Mouse (Mus musculus) midbrain, embryonic 11.5 days (tissue): ENCODE data around the gene H2-Eb2. TPM values are rescaled to one million over a fixed set of nuclear protein-coding genes. Genes with fewer than 3 reads are reported as not detected.

Experiments used
- ATAC-seq: fragments of 200-750 bp; cut with Nextera tagmentation; 2 replicates; pipeline ENCODE4 v1.8.0; 2017; ENCODE audit warnings: moderate TSS enrichment, moderate library complexity; ENCODE audit not compliant: low FRiP score
- DNase-seq: peaks from one replicate; pipeline ENCODE4 v3.0.0; 2015; ENCODE audit warnings: low spot score; ENCODE audit errors: missing footprints
- H3K27ac ChIP-seq: fragments of 300-500 bp; sonication (generic); 2 replicates; pipeline ENCODE4 v1.5.1; 2014; ENCODE audit warnings: low read depth, low read length
- H3K27me3 ChIP-seq: fragments of 300-500 bp; sonication (generic); 2 replicates; pipeline ENCODE4 v1.6.1; 2014; ENCODE audit warnings: mild to moderate bottlenecking, low read length, moderate library complexity, mixed read lengths; ENCODE audit not compliant: control insufficient read depth, insufficient read depth
- H3K36me3 ChIP-seq: fragments of 300-500 bp; sonication (generic); 2 replicates; pipeline ENCODE4 v1.6.1; 2014; ENCODE audit warnings: mild to moderate bottlenecking, low read length, moderate library complexity, mixed read lengths; ENCODE audit not compliant: control insufficient read depth, insufficient read depth
- H3K4me1 ChIP-seq: fragments of 300-500 bp; sonication (generic); 2 replicates; pipeline ENCODE4 v1.6.1; 2014; ENCODE audit warnings: low read length; ENCODE audit not compliant: control insufficient read depth, insufficient read depth
- H3K4me2 ChIP-seq: fragments of 300-500 bp; sonication (generic); 2 replicates; pipeline ENCODE4 v1.6.1; 2014; ENCODE audit warnings: mild to moderate bottlenecking, moderate library complexity
- H3K4me3 ChIP-seq: fragments of 300-500 bp; sonication (generic); 2 replicates; pipeline ENCODE4 v1.5.1; 2014; ENCODE audit warnings: low read depth, low read length
- H3K9ac ChIP-seq: fragments of 300-500 bp; sonication (generic); 2 replicates; pipeline ENCODE4 v1.6.1; 2014; ENCODE audit warnings: low read length
- H3K9me3 ChIP-seq: fragments of 300-500 bp; sonication (generic); 2 replicates; pipeline ENCODE4 v1.6.1; 2016; ENCODE audit warnings: low read length; ENCODE audit not compliant: control insufficient read depth
- WGBS: fragments of 180-500 bp; shearing (Covaris S2); extraction: QIAGEN DNeasy Blood & Tissue Kit; methylation state at CpG from one replicate; pipeline ENCODE4 v1.1.7; 2014; 5-methylcytosine and 5-hydroxymethylcytosine counted together
- polyA plus RNA-seq: library from polyadenylated mRNA; unstranded; fragments of >200 nt; fragmentation: Nextera tagmentation; extraction: Ambion mirVana; gene quantifications from 2 replicates; pipeline ENCODE4 v1.2.1, GENCODE M21; 2014

The H2-Eb2 gene
- polyA plus RNA-seq, 1 experiment from 2014 or later: not detected

- Histone ChIP-seq H3K27me3 (no peaks in the 10 kb centered on the region), H3K9ac (no peak overlapping the region), H3K36me3 (no peaks in the 10 kb centered on the region), H3K4me2 (no peak overlapping the region), H3K9me3 (no peaks in the 10 kb centered on the region), H3K27ac (no peak overlapping the region), H3K4me3 (no peak overlapping the region), H3K4me1 (no peaks in the 10 kb centered on the region)
- WGBS: 50% methylated on average over 3 of the region's 3 CpGs
- ATAC-seq: no peak
- DNase-seq: no peak
Observed at GRCm38 (mm10) chr17:34340619-34341402, 15.3 kb downstream of the H2-Eb2 start.

- DNase-seq (no peak), ATAC-seq (no peak)
- no peak overlapping the region for H3K4me2 ChIP-seq
- H3K4me3 ChIP-seq: no peak overlapping the region
- H3K27ac ChIP-seq: no peak overlapping the region
- H3K9me3 ChIP-seq: no peaks in the 10 kb centered on the region
- H3K36me3 ChIP-seq: no peaks in the 10 kb centered on the region
- no peaks in the 10 kb centered on the region for H3K27me3 ChIP-seq
- no peak overlapping the region for H3K9ac ChIP-seq
- no peaks in the 10 kb centered on the region for H3K4me1 ChIP-seq
- 91% methylated on average over 4 of the region's 4 CpGs for WGBS
Observed at GRCm38 (mm10) chr17:34344882-34345281, 19.4 kb downstream of the H2-Eb2 start.

GRCm38 (mm10) chr17:34345486-34345885, 20.0 kb downstream of the H2-Eb2 start:
- Histone ChIP-seq H3K9ac (no peak overlapping the region), H3K4me2 (no peak overlapping the region), H3K4me1 (no peaks in the 10 kb centered on the region), H3K9me3 (no peaks in the 10 kb centered on the region), H3K36me3 (no peaks in the 10 kb centered on the region), H3K27me3 (no peaks in the 10 kb centered on the region), H3K27ac (no peak overlapping the region), H3K4me3 (no peak overlapping the region)
- 86% methylated on average over 7 of the region's 7 CpGs for WGBS
- ATAC-seq: no peak
- no peak for DNase-seq

GRCm38 (mm10) chr17:34346041-34346440, 20.6 kb downstream of the H2-Eb2 start:
- no peak overlapping the region for H3K4me3 ChIP-seq
- WGBS: 82% methylated on average over 3 of the region's 3 CpGs
- no peak for ATAC-seq
- H3K27ac ChIP-seq: no peak overlapping the region
- H3K27me3 ChIP-seq: no peaks in the 10 kb centered on the region
- H3K9ac ChIP-seq: no peak overlapping the region
- no peaks in the 10 kb centered on the region for H3K36me3 ChIP-seq
- no peak overlapping the region for H3K4me2 ChIP-seq
- H3K9me3 ChIP-seq: no peaks in the 10 kb centered on the region
- no peak for DNase-seq
- H3K4me1 ChIP-seq: no peaks in the 10 kb centered on the region

DNA sequence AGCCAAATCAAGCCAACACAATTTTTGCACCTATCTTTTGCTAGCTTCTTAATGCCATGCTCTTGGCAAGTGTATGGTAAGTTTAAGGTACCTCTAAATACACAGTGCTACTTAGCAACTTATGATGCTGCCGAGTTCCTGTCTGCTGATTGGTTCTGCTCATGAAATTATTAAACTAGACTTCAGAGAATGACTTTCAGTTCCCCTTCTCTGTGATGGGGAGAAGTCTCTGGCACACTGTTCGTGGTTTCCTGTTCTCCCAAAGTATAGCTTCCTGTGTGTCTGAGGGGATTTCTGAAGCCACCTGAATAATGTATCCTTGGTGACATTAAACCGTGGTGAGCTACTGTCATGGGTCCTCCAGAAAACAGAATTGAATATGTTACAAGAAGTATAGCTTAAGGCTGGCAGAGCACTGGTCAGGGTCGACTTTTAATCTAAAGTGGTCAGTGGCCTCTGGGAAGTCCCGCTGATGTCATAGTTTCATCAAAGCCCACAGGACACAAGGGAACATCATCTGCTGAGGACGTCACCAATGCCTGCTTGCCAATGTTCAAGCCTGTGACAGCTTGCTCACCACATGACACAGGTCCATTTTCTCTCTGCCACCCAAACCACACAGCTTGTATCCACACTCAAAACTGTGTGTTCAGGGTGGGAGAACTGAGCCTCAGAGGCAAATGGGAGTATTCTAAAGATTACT, 22.3 kb downstream of the H2-Eb2 start:
- DNase-seq: no peak
- H3K9ac ChIP-seq: no peak overlapping the region
- ATAC-seq: no peak
- H3K36me3 ChIP-seq: no peaks in the 10 kb centered on the region
- WGBS: 75% methylated on average over 6 of the region's 6 CpGs
- H3K4me3 ChIP-seq: no peak overlapping the region
- no peaks in the 10 kb centered on the region for H3K9me3 ChIP-seq
- no peaks in the 10 kb centered on the region for H3K27me3 ChIP-seq
- no peak overlapping the region for H3K4me2 ChIP-seq
- no peaks in the 10 kb centered on the region for H3K4me1 ChIP-seq
- H3K27ac ChIP-seq: no peak overlapping the region

GRCm38 (mm10) chr17:34349429-34349828, 24.0 kb downstream of the H2-Eb2 start:
- H3K9ac ChIP-seq: no peak overlapping the region
- no peak for ATAC-seq

DNA sequence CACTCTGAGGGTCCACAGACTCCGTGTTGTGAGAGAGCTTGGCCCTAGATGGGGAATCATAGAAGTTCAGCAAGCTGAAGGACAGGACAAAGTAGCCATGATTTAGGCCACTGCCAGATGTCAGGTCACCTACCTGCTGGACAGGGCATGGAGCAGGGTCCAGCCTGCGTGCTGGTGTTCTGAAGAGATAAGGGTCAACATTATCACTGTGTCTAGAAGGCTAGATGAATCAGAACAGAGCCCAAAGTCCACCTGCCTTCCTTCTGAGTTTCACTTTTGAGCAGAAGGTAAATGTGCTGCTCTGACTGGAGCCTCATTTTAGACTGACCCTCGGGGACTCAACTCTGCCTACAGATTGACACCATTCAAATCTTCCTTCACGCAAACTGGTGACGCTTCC, 29.1 kb downstream of the H2-Eb2 start, which contains the start of gene Btnl2:
Gene Btnl2, plus strand, starts transcription at position 284 of the 400 bp plus-strand sequence.
- no peaks in the 10 kb centered on the region for H3K27me3 ChIP-seq
- no peak within 1 kb of the TSS for H3K27ac ChIP-seq
- H3K4me1 ChIP-seq: no peaks in the 10 kb centered on the region
- WGBS: 92% methylated on average over 5 of the region's 5 CpGs
- no peak for DNase-seq
- no peaks in the 10 kb centered on the region for H3K36me3 ChIP-seq
- no peak for ATAC-seq
- H3K9ac ChIP-seq: no peak within 1 kb of the TSS
- no peak within 1 kb of the TSS for H3K4me2 ChIP-seq
- no peak within 1 kb of the TSS for H3K4me3 ChIP-seq
- H3K9me3 ChIP-seq: no peaks in the 10 kb centered on the region

More at GRCm38 (mm10) chr17:34349429-34349828, 24.0 kb downstream of the H2-Eb2 start:
- H3K27me3 ChIP-seq: no peaks in the 10 kb centered on the region
- no peak overlapping the region for H3K4me2 ChIP-seq
- H3K4me1 ChIP-seq: no peaks in the 10 kb centered on the region
- H3K9me3 ChIP-seq: no peaks in the 10 kb centered on the region
- H3K4me3 ChIP-seq: no peak overlapping the region
- H3K27ac ChIP-seq: no peak overlapping the region
- 8% methylated on average over 4 of the region's 4 CpGs for WGBS
- peak; percentile 98 for DNase-seq
- H3K36me3 ChIP-seq: no peaks in the 10 kb centered on the region

GRCm38 (mm10) chr17:34354940-34355339, 29.5 kb downstream of the H2-Eb2 start:
- WGBS: 95% methylated on average over 1 of the region's 1 CpGs
- no peak overlapping the region for H3K27ac ChIP-seq

GRCm38 (mm10) chr17:34362954-34363546, 37.6 kb downstream of the H2-Eb2 start:
- DNase-seq (no peak), ATAC-seq (no peak)
- H3K4me2 ChIP-seq: no peak overlapping the region
- H3K27ac ChIP-seq: no peak overlapping the region
- H3K9me3 ChIP-seq: no peaks in the 10 kb centered on the region
- H3K9ac ChIP-seq: no peak overlapping the region
- H3K4me1 ChIP-seq: no peaks in the 10 kb centered on the region
- H3K36me3 ChIP-seq: no peaks in the 10 kb centered on the region
- WGBS: 85% methylated on average over 15 of the region's 15 CpGs
- no peaks in the 10 kb centered on the region for H3K27me3 ChIP-seq
- no peak overlapping the region for H3K4me3 ChIP-seq

More at GRCm38 (mm10) chr17:34354940-34355339, 29.5 kb downstream of the H2-Eb2 start:
- H3K27me3 ChIP-seq: no peaks in the 10 kb centered on the region
- ATAC-seq (no peak), DNase-seq (no peak)
- H3K4me3 ChIP-seq: no peak overlapping the region
- no peak overlapping the region for H3K4me2 ChIP-seq
- no peaks in the 10 kb centered on the region for H3K36me3 ChIP-seq
- H3K9me3 ChIP-seq: no peaks in the 10 kb centered on the region
- no peak overlapping the region for H3K9ac ChIP-seq
- H3K4me1 ChIP-seq: no peaks in the 10 kb centered on the region
